Mouse (Mus musculus) embryo, embryonic 10.5 days (tissue): Measurements from ENCODE around the gene Syt9.
A peak's percentile ranks its signal among the peaks of the same experiment; 100 is the strongest.
"Not testable (repeated sequence)": the region's sequence is repeated elsewhere in the genome, so short reads cannot be mapped to it uniquely, and the experiment has no call there.

Experiments
- DNase-seq: peaks from one replicate; pipeline ENCODE4 v3.0.0-alpha.2; 2015; ENCODE audit warnings: low spot score

Syt9 gene

DNA sequence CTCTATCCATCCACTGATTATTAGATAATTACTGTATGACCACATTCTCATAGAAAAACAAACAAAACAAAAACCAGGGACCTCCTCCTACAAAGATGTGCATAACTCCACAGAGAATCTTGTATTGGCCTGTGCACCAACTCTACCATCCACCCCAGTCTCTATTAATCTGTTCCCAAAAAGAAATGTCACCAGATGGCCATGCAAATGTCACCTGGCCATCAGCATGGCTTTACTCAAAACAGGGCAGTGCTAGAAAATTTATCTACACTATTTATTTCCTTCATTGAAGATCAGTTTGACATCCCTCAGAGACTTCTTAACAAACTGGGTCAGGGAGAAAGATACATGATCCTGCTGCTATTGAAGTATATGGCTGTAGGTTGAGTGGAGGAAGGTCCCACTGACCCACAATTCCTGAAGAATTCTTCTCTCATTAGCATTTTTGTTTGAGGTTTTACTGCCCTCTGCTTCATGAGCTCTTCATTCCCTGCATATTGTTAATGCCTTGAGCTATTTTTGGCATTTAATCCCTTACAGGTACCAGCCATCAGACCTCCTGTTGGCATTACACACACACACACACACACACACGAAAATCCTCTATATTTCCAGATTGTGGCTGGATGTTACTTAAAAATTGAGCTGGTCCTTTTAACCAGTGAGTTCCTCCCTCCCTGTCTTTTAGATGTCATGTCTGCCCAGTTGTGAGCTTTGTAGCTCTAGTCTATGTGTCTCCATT is 91.3 kb downstream of the Syt9 start:
- DNase-seq = no peak

GRCm38 (mm10) chr7:107462962-107463361 is 92.4 kb downstream of the Syt9 start:
- no peak for DNase-seq

GRCm38 (mm10) chr7:107465081-107465480 is 94.6 kb downstream of the Syt9 start:
- no peak for DNase-seq

DNA sequence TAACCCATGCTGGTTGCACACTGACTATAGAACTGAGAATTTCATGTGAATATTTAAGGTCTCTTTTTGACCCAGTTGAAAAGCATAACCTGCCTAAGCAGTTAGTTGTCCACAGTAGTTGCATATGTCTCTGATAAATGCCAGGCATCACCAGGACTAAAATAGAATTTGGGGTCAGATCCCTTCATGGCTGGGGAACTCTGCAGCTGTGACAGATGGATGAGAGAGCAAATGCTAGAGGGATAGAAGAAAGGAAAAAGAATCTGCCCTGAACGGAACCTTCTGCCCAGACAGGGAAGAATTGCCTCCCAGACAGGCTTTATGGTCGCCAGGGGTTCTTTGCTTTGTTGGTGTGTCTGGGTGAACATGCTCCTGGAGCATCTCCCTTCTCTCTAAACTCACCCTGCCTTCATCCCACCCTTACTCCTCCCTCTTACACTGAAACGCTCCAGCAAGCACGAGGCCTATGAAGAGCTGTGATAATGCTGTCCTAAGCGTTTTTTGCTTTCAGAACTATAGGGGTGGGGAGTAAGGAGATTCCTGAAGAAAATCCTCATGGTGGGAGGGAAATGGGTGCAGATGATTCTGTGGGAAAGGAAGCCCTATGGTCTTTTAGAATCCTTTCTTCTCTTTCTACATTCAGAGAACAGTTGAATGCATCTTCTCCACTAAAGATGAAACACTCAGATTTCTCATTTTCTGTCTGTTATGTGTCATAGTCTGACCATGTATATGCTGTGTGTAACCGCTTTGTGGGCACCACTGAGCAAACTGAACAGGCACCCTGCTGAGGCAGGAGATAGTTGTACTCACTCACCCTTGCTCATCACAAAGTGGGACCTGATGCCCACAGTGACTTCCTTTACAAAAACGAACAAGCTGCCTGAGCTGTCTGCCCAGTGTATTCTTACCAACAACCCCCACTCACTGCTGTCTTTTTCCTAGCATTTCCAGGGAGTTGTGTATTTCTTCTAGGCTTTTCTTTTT is 108.7 kb downstream of the Syt9 start:
- no peak for DNase-seq

DNA sequence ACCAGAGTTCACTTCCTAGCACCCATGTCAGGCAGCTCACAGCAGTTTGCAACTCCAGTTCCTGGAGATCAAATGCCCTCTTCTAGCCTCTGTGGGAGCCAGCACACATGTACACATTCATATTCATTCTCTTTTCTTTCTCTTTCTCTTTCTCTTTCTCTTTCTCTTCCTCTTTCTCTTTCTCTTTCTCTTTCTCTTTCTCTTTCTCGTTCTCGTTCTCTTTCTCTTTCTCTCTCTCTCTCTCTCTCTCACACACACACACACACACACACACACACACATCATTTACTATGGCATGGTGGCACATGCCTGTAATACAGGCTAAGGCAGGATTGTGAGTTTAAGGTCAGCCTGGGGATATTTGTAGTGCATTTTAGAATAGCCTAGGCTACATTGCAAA is 115.2 kb downstream of the Syt9 start:
- DNase-seq = not testable (repeated sequence)

- DNase-seq = no peak
Measured at GRCm38 (mm10) chr7:107495428-107495827, 124.9 kb downstream of the Syt9 start.

GRCm38 (mm10) chr7:107496923-107497322 is 126.4 kb downstream of the Syt9 start:
- DNase-seq = no peak

GRCm38 (mm10) chr7:107500641-107501040 is 130.1 kb downstream of the Syt9 start:
- DNase-seq = no peak

DNA sequence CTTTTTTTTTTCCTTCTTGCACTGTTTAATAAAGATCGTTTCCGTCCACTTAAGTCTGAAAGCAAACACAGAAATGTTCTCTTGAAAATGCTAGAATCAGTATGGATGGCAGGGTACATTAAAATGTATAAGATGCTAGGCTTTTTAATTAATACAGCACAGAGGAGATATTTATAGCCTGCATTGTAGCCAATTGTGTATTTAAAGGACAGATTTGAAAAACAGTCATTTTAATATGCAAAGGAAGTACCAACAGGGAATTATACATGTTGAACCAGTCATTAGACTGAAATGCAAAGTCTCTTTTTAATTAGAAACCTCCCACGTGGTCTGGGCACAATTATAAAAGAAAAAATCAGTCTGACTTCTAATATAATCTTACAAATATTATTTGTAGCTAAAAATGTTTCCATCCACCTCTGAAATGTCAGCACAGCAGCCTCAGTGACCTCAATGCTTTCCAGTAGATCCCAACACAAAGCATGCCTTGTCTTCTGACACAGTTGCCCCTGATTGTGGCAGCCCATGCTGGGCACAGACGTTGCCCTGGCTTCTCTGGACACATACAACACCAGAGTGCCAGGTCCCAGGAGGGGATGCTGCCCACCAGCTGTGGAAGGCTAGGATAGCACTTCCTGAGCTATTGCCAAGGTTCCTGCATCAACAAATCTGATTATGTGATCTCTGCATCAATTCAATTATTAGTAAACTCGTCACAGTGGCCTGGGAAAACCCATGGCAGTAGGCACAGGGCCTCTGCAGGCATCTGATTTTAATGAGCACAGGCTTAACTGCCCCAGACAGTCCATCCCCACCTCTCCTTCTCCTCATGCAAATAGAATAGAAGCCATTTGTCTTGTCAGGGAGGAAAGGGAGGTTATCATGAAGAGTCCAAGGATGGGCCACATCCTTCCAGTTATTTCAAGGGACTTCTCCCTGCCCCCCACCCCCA is 134.5 kb downstream of the Syt9 start:
- no peak for DNase-seq

DNA sequence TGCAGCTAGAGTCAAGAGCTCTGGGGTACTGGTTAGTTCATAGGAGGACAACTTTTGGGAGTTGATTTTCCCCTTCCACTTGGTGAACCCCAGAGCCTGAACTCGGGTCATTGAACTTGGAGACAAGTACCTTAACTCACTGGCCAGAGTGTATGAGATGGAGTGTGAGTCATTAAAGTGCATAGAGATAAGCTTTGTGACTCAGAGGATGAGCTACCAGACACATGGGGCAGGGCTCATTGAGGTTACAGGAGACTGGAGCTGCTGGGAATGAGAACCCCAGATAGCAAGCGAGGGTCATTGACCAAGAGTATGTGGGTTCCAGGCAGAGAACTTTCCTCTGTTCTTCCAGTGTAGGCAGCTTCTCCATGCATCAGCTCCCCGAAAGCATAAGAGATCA is 137.4 kb downstream of the Syt9 start:
- no peak for DNase-seq

- DNase-seq = no peak
Measured at GRCm38 (mm10) chr7:107509740-107510139, 139.2 kb downstream of the Syt9 start.

GRCm38 (mm10) chr7:107516704-107517410 is 146.3 kb downstream of the Syt9 start:
- DNase-seq = no peak

GRCm38 (mm10) chr7:107519256-107520025 is 148.9 kb downstream of the Syt9 start:
- no peak for DNase-seq

- no peak for DNase-seq
Measured at GRCm38 (mm10) chr7:107521411-107521810, 150.9 kb downstream of the Syt9 start.

GRCm38 (mm10) chr7:107526299-107526698 is 155.8 kb downstream of the Syt9 start:
- DNase-seq = peak; percentile 72

- no peak for DNase-seq
Measured at GRCm38 (mm10) chr7:107528169-107528772, 157.7 kb downstream of the Syt9 start.

GRCm38 (mm10) chr7:107529364-107529763 is 158.8 kb downstream of the Syt9 start:
- no peak for DNase-seq

- DNase-seq = no peak
Measured at GRCm38 (mm10) chr7:107535311-107535710, 164.8 kb downstream of the Syt9 start.

DNA sequence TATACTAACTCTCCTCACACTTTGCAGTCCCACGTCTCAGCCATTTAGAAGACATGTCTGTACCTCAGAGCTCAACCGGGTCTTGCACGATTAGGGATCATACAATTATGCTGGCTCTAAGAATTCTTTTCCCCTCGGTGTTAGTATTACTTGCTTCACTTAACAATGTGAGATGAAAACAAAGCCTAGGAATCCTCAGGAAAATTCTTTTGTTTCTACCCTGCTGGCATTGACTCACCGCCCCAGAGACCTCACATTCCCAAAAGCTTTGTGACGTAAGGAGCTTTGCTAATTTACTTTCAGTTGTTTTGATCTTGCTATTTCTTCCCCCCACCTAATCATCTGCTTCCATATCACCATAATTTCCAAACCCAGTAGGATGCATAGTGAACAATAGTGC is 166.0 kb downstream of the Syt9 start:
- DNase-seq = no peak

DNA sequence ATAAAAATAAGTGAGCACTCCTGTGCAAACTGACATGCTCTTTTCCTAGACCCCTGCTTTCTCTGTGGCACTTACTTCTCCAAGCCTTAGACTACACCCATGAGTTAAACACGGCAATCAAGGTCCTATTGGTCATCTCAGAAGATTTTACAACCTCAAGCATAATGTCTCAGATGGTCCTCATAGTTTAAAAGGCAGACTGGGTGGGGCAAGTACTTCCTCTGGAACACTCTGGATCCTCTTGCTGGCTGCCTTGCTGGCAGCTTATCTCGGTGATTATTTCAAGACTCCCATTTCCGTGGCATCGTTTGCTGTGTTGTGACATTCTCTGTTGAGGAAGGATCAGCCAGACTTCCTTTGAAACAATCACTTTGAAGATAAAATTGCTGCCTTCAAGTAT is 169.5 kb downstream of the Syt9 start:
- DNase-seq = no peak
